Mouse (Mus musculus) B cell, adult 2 months (primary cell): Measurements from ENCODE around the gene Gm10490.

Experiments used
- DNase-seq, 2 experiments: peaks; one replicate each; pipeline ENCODE4 v3.0.0; 2022

Gene Gm10490

DNA sequence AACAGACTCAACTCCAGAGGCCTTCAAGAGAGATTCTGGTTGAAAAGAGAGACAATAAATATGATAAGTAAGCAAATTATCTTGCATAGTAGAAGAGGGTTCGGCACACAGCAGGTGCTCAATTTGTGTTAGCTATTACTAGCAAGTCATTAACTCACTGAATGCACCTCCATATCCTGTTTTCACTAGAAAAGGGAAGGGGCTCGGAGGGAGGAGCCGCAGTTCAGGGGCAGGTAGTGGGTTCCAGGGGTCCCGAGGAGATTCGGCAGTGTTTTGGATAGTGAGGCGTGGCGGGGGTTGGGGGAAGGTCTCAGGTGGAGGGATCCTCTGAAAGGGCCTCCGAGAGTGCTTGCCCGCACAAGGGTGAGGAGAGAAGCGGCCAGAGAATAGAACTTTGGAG lies 17.8 kb downstream of the Gm10490 start:
- DNase-seq, result no peak

DNA sequence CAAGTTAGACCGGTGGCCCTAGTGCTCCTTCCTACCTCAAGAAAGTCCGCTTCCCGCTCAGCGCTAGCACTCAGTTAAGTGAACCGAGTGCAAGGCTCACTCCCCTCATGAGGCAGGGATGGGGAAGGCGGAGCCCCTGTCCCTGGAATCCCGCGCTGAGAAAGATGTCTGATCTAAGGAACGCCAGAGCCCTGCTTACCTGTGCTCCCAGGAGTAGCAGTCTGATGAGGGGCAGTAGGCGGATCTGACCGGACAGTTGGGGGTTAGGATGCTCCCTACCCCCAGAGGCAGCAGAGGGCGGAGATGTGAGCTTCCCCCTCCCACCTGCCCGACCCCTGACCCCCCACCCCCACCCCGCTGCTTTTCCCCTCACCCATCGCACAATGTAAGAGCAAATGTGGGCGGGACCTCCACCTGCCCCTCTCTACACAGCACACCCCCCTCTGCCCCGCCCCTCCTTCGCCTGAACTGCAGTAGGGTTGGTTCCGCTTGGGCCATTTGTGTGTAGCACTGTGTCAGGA lies 19.0 kb downstream of the Gm10490 start, which contains the start of gene Eras:
Gene Eras (minus strand): TSS at position 338 of the 521 bp plus-strand sequence.
- DNase-seq, result no peak

DNA sequence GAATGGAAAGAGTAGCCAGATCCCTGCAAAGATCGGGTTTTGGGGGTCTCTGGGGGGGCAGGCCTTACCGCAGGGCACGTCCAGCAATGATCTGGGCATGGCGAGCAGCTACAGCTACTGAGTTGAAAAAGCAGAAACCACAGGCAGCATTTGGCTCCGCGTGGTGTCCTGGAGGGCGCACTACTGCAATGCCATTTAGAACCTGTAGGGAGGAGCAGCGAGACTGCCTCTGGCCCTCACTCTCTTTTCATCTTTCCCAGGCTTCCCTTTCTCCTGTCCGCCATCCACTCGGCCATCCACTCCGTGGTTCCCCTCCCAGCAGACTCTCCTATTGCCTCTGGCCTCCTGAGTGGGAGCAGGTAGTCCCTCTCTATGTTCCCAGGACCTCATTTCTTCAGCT lies 27.5 kb downstream of the Gm10490 start:
- DNase-seq, result no peak

DNA sequence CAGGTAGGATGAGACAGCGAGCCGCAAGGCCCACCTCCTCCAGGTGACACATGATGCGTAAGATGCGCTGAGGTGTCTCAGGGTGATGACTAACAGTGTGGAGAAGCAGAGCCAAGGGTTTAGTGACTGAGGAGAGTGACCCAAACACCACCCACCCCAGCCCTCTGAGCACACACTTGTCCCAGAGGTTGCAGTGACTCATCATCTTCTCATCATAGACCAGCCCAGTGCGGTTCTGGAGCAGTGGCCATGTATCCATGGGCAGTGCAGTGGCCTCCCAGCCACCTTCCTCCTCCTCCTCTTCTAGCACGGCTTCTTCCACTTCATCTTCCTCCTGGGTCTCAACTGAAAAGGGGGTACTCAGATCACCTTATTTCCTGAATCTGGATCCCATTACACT lies 28.3 kb downstream of the Gm10490 start:
- no peak for DNase-seq

DNA sequence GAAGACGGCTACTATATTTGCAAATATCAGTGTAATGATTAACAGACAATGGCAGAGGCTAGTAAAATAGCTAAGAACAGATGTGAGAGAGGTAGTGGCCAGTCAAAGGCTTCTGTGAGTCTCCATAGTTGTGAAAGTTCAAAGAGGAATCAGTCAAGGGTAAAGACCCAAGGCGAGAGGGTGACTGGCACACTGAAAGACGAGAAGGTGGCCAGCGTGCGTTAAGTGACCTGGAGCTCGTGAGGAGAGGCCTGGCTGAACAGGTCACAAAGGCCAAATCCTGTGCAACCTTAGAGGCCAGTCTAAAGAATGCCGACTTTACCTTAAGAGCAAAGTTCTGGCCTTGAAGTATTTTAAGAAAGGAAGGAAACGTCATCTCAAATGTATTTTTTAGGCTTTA lies 36.3 kb downstream of the Gm10490 start:
- no peak for DNase-seq

DNA sequence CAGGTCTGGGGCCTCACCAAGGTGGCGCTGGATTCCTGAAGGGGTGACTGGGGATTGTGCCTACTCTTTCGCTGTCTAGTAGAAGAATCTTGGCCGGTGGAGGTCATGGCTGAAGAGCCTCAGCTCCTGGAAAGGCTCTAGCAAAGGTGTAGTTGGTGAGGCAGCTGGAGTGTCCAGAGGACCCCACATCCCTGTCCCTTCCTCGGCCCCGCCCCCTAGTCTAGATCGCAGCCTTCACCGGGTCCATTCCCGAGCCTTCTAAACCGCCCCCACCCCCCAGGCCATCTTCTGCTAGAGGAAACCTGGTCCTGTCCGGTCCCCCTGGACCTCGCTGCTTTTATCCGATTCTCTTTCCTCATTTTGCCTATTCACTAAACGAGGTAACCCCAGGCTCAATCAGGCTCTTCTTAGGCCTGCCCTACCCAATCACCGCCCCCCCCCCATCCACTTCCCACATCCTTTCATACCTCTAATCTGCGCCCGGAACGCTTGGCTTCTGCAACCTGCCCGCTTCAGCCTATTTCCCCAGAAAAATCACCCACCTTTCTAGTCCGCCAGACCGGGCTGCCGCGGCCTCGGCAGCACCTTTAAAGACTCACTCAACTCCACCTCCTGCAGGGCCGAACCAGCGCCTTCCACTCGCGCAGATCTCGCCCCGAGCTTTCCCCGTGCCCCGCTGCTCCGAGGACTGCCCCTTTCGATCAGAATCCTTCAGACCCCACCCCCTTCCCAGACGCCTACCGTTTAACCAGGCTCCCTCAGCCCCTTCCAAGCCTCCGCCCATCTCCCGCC lies 38.0 kb downstream of the Gm10490 start, which contains the start of gene Hdac6:
Gene Hdac6 (minus strand): TSS at position 782 of the 792 bp plus-strand sequence.
- DNase-seq, result peak; percentile 1 to 6

DNA sequence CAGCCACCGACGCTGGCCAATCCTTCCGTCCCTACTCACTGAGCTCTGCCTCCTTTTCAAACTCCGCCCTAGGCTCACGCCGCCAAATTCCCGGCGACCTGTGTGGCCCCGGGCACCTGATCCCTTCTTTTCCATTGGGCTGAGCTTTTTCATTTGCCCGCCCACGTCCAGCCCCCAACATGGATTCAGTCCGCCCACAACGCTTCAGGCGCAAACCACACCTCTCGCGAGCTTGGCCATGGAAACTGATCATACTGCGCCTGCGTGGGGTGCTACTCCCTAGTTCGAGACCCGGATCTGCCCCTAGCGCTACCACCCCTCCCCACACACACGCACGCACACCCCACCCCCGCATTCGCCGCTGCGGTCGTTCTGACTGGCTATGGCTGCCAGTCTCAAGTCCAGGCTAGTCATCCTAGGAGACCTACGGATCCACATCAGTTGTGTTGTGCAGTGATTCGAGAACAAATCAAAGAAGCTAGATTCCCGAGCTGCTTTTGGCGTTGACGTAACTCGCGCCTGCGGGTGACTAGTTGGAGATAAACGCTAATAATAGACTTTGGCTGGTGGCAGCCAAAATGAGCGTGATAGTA lies 38.7 kb downstream of the Gm10490 start:
- DNase-seq, result peak; percentile 86 to 89

DNA sequence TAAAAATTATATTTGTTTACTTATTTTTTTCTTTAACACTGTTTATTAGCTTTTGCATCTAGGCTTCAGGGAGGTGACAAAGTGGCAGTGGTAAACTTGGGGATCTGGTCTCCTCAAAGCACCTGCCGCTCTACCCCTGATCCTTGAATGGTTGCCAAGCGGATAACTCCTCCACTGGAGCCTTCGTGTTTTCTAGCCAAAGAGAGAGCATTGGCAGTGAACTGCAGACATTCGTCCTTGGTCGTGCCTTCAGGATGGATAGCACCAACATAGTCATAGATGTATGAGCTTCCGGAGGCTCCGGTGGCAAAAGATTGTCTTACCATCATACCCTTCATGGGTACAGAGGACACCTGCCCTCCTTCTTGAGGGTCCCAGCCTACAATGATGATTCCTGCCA lies 40.7 kb downstream of the Gm10490 start:
- DNase-seq, result no peak

DNA sequence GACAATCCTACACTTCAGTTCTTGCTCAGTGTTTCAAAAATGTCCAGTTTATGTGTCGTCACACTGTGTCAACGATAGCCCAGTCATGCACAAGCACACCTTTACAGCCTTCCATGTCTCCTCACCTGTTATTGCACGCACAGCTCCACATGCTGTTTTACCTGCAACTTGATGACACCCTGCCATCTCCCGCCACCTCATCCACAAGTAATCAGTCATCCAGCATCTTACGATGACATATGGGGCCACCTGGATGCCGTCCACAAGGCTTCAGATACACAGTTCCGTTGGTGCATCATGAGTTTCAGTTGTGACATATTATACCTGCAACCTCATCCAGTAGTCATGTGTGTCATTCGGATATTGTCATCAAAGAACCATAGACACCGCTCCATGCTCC lies 49.5 kb downstream of the Gm10490 start:
- DNase-seq, result no peak
